Mouse (Mus musculus): ENCODE measurements around the gene Dhx16. TPM values are rescaled to one million over a fixed set of nuclear protein-coding genes. Genes with fewer than 3 reads are reported as not detected.
"Not testable (repeated sequence)": the region's sequence is repeated elsewhere in the genome, so short reads cannot be mapped to it uniquely, and the experiment has no call there.

The Dhx16 gene
- total RNA-seq, 2 experiments from 2014 or later, result 29.1 to 31.0 TPM

DNA sequence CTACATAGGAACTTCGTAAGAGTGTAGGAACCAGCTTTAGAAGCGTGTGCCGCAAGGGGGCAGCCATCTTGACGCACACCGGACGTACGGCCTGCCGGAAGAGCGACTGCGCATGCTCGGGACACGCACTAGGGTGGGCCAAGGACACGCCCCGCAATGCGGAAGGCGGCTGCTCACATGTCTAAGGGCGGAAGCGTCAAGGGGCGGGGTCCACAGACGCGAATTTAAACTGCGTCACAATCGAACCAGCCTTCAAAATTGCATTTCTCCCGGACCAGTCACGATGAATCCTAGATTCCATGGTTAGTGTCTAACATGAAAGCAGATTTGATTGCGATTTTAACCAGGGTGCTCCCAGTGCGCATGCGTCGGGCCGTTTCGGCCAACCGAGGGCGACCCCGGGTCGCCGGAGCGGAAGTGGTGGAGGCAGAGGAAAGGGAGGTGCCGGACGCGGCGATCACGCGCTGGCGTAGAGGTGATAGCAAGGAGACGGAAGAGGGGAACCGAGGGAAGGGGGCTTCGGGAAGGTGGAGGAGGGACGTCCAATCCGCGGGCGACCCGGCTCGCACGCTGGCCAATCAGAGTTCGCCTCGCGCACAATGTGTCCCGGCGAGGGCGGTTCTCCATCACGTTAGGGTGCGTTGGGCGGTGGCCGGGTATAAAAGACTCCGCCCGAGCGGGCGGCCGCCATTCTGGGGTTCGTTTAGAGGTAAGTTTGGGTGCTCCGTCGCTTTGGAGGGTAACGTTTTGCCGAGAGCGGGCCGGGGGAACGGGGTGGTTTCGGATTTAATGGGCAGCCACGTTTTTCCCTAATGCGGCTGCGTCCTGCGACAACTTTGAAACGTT is 36.9 kb downstream of the Dhx16 start, which contains the start of the genes Mrps18b and Ppp1r10:
TSS of gene Mrps18b (minus strand) at position 93 of the 846 bp plus-strand sequence.
TSS of gene Ppp1r10 (plus strand) at position 138 of the 846 bp plus-strand sequence.
- intact Hi-C loops (cut with DNase I), result no loop called here
- DNase-seq (ENCODE audit: extremely low spot score in 1 of 2, low spot score in 2 of 2), result peak; percentile 99 to 100

DNA sequence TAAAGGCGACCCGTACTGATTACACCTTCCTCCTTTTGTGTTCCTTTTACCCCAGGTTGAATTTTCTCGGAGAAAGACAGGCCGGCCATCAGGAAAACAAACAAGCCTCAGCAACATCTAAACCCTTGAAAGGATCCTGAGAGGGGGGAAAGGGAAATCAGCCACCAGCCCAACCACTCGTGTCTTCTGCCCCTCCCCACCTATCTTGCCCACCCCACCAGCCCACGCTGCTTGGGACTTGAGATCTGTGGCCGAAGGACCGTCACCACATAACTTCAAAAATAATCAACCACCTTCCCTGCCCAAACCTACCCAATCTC is 37.5 kb downstream of the Dhx16 start:
- DNase-seq (ENCODE audit: extremely low spot score in 1 of 2, low spot score in 2 of 2), result no peak

DNA sequence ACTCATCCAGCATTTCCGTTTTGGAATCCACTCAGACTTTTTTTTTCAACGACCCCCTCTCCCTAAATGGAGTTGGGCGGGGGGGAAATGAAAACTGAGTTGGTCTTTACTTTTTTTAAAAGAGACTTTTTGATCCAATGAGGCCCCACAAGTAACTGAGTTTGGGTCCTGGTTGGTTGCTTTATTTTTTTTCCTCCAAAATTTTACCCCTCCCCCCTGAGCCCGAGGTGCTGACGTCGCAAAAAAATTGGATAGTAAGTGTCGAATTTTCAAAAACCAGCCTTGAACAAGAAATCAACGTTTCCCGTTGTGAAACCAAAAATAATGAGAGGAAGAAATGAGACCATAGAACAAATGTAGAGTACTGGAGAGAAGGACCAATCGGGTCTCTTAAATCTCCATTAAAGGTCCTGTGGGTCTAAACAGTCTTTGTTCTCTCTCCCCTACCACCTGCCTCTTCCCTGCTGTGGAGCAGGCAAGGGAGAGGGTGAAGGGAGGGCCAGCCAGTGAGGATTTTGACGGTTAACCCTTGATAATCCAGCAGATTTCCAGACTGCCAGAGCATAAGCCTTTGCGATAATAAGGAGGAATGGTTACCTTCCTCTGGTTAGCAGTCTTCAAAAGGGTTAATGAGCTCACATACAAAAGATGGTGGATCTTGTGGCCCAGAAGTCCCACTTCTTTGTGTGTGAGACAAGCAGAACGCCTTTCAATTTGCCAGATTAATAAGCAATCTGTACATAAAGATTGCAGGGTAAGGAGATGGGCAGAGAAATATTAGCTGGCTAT is 38.0 kb downstream of the Dhx16 start:
- peak; percentile 65 to 67 for DNase-seq (ENCODE audit: extremely low spot score in 1 of 2, low spot score in 2 of 2)

More for the DNA sequence above, 37.5 kb downstream of the Dhx16 start:
- intact Hi-C loops (cut with DNase I), result no loop called here

DNA sequence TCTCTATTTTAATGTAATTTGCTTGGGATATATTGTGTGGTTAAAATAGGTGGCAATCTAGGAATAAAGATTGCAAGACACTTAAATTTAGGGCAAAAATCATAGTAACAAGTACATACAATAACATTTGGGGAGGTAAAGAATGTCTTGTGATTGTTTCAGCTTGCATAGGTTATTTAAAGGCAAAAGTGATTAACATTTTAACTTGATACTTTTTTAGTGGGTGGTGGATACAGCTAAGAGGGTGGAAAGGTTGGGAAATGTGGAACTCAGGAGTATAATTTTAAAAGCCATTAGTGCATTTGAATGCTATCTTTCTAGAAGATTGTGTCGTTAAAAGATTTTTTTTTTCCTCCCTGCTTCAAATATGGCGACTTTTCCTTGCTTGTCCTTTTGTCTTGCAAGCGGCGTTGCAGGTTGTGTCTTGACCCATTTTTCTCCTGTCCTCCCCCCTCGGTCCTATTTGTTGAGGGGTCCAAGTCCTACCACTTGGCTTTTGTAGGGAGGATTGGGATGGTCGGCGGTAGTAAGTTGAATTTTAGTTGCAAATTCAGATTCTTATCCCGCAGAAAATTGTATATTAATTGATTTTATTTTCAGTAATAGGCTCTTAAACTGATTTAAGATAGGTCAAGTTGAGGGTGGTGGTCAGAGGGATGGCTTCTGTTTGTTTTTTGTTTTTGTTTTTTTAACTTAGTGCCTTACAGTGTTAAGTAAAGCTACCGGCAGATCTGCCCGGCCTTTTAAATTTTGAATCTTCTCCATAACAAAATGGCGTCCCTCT is 38.8 kb downstream of the Dhx16 start:
- intact Hi-C loops (cut with DNase I), result no loop called here
- DNase-seq (ENCODE audit: extremely low spot score in 1 of 2, low spot score in 2 of 2), result peak in 1 of 2 experiments; percentile 66

More for the DNA sequence above, 38.0 kb downstream of the Dhx16 start:
- intact Hi-C loops (cut with DNase I), result no loop called here

DNA sequence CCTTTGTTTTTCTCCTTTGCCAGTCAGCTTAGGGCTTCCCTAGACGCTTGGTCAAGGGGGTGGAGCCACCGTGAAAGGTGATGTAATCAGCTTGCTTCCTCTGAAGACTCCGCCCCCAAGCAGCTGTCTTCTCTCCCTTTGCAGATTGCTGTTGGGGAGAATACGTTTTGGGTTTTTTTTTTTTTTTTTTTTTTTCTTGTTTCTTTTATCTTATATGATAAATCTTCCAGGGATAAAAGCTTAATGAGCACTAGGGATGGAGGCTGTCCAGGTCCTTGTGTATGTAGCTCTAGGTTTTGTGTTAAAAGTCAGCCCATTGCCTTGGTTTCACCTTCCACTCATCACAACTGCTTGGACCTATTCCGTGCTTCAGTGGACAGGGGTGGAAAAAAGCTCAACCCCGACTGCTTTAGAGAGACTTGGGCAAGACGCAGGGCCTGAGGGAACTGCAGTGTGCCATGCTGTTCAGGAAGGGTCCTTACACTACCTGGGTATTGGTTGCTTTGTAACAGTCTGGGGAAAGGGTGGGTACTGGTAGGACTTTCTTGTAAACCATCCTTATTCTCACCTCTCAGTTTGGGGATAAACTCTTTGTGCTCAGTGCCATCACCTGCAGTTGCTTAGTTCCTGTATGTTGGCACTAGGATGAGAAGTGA is 39.6 kb downstream of the Dhx16 start:
- DNase-seq (ENCODE audit: extremely low spot score in 1 of 2, low spot score in 2 of 2), result peak; percentile 94 to 98
- intact Hi-C loops (cut with DNase I), result no loop called here

DNA sequence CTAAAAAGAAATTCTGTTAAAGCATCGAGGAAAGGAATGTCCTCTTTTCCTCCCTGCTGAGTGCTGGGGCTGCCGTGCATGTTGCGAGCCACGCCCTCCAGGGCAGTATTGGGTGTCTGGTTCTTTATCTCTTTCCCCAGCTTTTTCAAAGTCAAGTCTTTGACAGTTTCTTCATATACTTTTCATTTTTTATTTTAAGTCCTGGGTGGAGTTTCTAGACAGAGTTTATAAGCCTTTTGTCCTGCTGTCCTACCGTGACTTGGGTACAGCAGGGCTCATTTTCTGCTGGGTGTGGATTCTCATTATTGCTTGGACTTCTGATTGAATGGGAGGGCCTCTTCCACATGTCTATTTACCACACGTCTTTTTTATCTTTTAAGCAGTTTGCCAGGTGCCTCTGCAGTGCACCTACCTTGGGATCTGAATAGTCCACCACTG is 40.3 kb downstream of the Dhx16 start:
- intact Hi-C loops (cut with DNase I), result no loop called here
- DNase-seq (ENCODE audit: extremely low spot score in 1 of 2, low spot score in 2 of 2), result no peak

DNA sequence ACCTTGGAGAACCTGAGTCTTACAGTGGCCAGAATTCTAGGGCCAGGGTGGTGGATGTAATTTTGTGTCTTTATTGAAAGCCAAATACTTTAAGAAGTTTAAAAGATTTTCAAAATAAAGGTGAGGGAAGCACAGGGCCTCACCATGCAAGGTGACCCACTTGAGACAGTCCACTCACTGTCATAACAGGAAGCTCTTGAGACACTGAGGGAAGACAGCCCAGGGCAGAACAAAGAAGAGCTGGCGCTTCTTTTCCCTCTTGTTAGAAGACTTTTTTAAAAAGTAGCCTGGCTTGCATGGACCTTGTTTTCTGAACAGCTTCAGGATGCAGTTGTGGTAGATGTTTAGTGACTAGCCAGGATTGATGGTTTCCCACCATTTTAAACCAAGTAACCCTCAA is 40.8 kb downstream of the Dhx16 start:
- intact Hi-C loops (cut with DNase I), result no loop called here
- DNase-seq (ENCODE audit: extremely low spot score in 1 of 2, low spot score in 2 of 2), result no peak

DNA sequence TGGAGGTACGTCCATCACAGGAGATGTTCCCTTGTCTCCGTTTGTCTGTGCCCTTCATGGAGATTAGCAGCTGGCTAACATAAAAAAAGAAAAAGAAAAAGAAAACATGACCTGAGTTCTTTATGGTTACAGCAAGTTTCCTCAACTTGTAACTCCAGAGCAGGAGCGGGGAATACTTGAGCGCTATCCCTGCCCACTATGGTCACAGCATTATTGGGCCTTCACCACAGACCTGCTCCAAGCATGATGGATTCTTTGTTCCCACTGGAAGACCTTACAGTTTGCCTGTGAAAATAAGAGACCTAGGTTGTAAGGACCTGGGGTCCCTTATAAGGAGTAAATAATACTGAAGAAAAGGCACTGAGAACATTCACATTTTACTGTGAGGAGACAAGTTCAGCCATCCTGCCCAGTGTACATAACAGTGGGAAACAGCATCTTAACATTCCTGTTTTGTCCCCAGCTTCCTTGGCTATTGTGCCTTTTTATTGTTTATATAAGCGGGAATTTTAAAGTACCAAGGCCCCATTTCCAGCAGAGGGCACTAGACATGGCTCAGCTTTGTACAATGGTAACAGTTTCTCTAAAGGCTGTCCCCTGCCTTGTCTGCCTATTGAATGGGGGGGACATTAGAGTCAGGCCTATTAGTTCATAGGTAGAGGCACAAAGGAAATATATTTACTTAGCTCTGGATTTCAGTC is 41.4 kb downstream of the Dhx16 start:
- intact Hi-C loops (cut with DNase I), result no loop called here
- no peak for DNase-seq (ENCODE audit: extremely low spot score in 1 of 2, low spot score in 2 of 2)

DNA sequence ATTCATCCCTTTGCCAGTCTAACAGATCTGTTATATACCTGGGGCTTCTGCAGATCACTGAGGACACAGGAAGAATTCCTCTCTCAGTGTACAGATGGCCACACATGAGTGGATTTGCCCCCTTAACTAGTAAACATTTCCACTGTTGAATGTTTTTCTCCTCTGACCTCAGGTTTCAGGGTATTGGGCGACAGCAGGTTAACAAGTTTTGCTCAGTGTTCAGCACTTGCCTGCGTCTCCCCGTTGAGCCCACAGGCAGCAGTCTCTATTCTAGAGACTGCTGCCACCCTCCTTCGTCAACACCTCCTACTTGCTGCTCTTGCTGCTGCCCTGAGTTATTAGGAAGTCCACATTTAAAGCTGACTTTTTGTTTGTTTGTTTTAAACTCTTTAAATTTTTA is 42.1 kb downstream of the Dhx16 start:
- DNase-seq (ENCODE audit: extremely low spot score in 1 of 2, low spot score in 2 of 2), result no peak

DNA sequence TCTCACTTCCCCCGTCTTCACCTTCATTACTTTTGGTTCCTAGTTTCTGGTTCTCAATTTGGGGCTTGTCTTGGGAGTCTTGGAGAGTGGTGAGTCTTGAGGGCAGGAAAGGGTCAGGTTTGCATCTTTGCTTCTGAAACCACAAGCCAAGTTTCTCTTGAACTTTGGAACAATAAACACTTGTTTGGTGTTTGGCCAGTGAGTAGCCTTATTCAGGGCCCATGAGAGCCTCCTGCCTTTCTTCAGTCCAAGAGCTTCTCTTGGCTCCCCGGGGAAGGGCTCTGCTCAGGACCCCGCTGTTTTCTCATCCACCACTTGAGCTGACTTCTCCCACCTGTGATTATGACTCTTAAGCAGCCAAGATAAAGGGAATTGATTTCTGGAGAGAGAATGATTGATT is 42.9 kb downstream of the Dhx16 start:
- intact Hi-C loops (cut with DNase I), result no loop called here

More for the DNA sequence above, 42.1 kb downstream of the Dhx16 start:
- intact Hi-C loops (cut with DNase I), result no loop called here

DNA sequence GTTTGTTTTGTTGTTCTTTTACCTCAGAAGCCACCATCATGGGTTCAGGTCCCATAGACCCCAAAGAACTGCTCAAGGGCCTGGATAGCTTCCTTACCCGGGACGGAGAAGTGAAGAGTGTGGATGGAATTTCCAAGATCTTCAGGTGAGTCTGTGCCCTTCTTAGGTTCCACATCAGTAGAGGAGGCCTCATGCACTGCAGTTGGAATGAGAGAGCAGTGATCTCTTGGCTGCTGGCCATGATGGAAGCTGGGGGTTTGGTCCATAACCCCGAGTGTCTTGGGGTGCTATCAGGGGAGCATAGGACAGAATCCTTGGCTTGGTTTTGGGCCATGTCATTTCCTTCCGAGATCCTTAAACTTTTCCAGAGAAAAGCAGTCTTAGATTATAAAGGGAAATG is 43.7 kb downstream of the Dhx16 start:
- no peak for DNase-seq (ENCODE audit: extremely low spot score in 1 of 2, low spot score in 2 of 2)
- intact Hi-C loops (cut with DNase I), result no loop called here

More for the DNA sequence above, 42.9 kb downstream of the Dhx16 start:
- DNase-seq (ENCODE audit: extremely low spot score in 1 of 2, low spot score in 2 of 2), result no peak

DNA sequence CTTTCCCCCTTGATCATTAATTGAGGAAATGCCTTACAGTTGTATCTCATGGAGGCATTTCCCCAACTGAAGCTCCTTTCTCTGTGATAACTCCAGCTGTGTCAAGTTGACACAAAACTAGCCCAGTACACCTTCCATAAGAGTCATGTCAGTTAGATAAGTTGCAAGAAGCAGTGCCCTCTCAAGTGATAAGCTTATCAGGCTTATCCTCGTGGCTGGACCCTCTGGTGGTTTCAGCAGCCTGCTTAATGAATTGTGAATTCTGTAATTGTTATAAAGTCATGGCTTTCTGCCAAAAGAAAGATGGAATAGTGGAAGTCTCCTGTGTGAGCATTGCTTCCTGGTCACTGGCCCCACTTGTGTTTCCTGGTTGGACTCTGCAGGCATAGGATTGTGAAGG is 47.9 kb downstream of the Dhx16 start:
- intact Hi-C loops (cut with DNase I), result loop anchor here (5.0 kb wide), 1 partner anchor 35 kb away; no protein-coding TSS in a partner anchor
- DNase-seq (ENCODE audit: extremely low spot score in 1 of 2, low spot score in 2 of 2), result no peak

DNA sequence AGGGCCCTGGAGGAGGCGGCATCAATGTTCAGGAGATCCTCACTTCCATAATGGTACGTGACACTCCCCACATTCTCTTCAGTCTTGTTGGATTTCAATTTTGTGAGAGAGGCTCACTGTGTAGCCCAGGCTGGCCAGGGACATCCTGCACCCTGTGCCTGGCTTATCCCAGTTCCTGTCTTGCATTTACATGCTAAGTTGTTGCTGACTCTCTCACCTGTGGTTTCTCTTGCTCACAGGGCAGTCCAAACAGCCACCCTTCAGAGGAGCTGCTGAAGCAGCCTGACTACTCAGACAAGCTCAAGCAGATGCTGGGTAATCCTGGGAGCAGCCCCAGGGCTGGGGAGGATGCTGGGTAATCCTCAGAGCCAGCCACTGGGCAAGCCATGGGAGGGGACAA is 49.9 kb downstream of the Dhx16 start:
- intact Hi-C loops (cut with DNase I), result loop anchor here (5.0 kb wide), 1 partner anchor 33 kb away; no protein-coding TSS in a partner anchor
- DNase-seq (ENCODE audit: extremely low spot score in 1 of 2, low spot score in 2 of 2), result no peak

DNA sequence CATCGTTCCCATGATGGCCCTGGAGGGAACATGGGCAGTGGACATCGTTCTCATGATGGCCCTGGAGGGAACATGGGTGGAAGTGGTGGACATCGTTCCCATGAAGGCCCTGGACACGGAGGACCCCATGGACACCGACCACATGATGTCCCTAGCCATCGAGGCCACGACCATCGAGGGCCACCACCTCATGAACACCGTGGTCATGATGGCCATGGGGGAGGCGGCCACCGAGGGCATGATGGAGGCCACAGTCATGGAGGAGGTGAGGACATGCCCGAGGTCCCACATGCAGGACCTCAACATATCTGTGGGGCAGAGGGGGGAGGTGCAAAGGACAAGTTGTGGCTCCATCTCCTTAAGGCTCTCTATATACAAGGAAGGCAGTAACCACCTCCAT is 51.0 kb downstream of the Dhx16 start:
- no peak for DNase-seq (ENCODE audit: extremely low spot score in 1 of 2, low spot score in 2 of 2)
- intact Hi-C loops (cut with DNase I), result no loop called here

DNA sequence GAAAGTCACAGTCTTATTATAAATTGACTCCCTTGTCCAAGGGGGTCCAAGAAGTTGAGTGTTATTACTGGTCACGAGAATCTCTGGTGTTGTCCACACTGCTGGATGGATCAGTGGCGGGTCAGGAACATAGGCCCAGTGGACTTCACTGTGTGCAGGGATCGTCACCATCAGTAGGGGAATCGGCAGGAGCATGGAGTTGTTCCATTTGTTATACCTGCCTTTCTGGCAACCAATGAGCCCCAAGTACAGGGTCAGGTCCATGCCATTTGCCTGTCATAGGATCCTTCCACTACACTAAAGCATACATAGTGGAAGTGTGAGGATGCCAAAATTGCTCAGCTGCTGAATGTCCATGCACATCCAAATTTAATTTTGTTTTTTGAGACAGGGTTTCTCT is 53.0 kb downstream of the Dhx16 start:
- intact Hi-C loops (cut with DNase I), result no loop called here
- DNase-seq (ENCODE audit: extremely low spot score in 1 of 2, low spot score in 2 of 2), result no peak

DNA sequence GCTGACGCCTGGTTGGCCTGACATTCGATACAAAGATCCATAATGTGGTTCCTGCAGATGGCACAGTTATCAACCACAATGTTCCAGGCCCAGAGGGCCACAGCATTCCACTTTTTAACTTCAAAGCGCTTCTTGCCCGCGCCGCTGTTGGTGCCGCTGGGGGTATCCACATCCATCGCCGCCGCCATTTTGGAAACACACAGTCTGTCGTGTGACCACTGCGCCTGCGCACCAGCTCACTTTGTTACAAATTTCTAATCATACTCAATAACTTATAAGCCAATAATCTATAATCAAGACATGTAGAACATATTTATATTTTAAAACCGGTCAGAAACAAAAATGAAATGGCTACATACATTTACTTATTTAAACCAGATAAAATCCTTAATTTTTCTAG is 56.1 kb downstream of the Dhx16 start:
- intact Hi-C loops (cut with DNase I); DNase-seq (ENCODE audit: extremely low spot score in 1 of 2, low spot score in 2 of 2): not testable (repeated sequence)

DNA sequence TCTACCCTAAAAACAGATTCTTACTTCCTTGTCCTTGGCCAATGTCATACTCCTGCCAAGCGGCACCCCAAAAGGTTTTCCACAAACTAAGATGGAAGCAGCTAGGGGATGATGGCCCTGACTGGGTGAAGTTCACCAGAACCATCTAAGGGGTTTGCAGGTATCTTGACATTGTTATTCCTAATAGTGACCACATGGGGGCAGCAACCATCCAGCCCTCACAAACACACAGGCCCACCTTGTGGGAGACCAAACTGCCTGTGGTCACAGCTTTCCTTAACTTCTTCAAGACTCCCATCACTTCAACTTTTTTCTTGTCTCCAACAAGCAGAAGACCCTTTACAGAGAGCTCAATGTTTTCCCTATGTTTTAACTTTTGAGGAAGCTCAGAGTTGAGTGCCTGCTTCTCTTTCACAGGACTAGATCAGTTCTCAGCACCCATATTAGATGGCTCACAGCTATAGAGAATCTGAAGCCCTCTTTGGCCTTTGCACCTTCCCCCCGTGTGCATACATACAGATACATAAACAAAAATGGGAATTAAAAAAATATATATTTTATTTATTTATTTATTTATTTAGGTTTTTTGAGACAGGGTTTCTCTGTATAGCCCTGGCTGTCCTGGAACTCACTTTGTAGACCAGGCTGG is 58.2 kb downstream of the Dhx16 start:
- intact Hi-C loops (cut with DNase I), result no loop called here
- DNase-seq (ENCODE audit: extremely low spot score in 1 of 2, low spot score in 2 of 2), result no peak

DNA sequence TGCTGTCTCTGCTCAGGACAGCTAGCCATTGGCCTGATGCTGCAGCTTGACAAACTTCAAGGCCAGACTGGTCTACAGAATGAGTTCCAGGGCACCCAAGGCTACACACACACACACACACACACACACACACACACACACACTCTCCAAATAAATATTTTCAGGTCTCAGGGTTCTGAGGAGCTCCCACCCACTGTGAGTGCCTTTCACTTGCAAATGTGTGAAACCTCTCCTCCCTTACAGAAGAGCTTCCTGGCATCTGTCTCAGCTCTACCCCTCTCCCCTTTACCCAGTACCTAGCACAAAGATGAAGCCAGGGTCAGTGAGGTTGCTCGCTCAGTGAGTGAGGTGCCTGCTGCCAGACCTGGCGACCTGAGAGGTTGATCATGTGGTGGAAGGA is 59.5 kb downstream of the Dhx16 start:
- intact Hi-C loops (cut with DNase I), result no loop called here
- DNase-seq (ENCODE audit: extremely low spot score in 1 of 2, low spot score in 2 of 2), result no peak

Measured in left cerebral cortex, postnatal 10 days (tissue).